Mouse (Mus musculus) hindbrain, embryonic 14.5 days (tissue): Measurements from ENCODE around the gene Tpcn1. TPM values are rescaled to one million over a fixed set of nuclear protein-coding genes. Genes with fewer than 3 reads are reported as not detected.

Experiments used
- ATAC-seq: fragments of 200-750 bp; cut with Nextera tagmentation; 2 replicates; pipeline ENCODE4 v1.8.0; 2017; ENCODE audit warnings: moderate number of reproducible peaks, mild to moderate bottlenecking, moderate TSS enrichment, moderate library complexity; ENCODE audit not compliant: low FRiP score
- DNase-seq: peaks from one replicate; pipeline ENCODE4 v3.0.0-alpha.2; 2015; ENCODE audit warnings: low spot score
- H3K27ac ChIP-seq: fragments of 300-500 bp; sonication (generic); 2 replicates; pipeline ENCODE4 v1.5.1; 2014; ENCODE audit warnings: mild to moderate bottlenecking, moderate library complexity
- H3K27me3 ChIP-seq: fragments of 300-500 bp; sonication (generic); 2 replicates; pipeline ENCODE4 v1.6.1; 2014; ENCODE audit warnings: mild to moderate bottlenecking, low read length, mixed read lengths; ENCODE audit not compliant: control insufficient read depth, insufficient read depth
- H3K36me3 ChIP-seq: fragments of 300-500 bp; sonication (generic); replicated peaks from 2 replicates; pipeline ENCODE4 v1.6.1; 2014; ENCODE audit not compliant: control insufficient read depth, insufficient read depth
- H3K4me1 ChIP-seq: fragments of 300-500 bp; sonication (generic); replicated peaks from 2 replicates; pipeline ENCODE4 v1.6.1; 2014; ENCODE audit warnings: antibody characterized with exemption, low read length, mixed read lengths; ENCODE audit not compliant: control insufficient read depth, insufficient read depth
- H3K4me2 ChIP-seq: fragments of 300-500 bp; sonication (generic); replicated peaks from 2 replicates; pipeline ENCODE4 v1.6.1; 2014; ENCODE audit warnings: mild to moderate bottlenecking, moderate library complexity
- H3K4me3 ChIP-seq: fragments of 300-500 bp; sonication (generic); replicated peaks from 2 replicates; pipeline ENCODE4 v1.5.1; 2014; ENCODE audit warnings: mild to moderate bottlenecking, low read length
- H3K9ac ChIP-seq: fragments of 300-500 bp; sonication (generic); 2 replicates; pipeline ENCODE4 v1.6.1; 2014
- H3K9me3 ChIP-seq: fragments of 300-500 bp; sonication (generic); 2 replicates; pipeline ENCODE4 v1.6.1; 2016; ENCODE audit warnings: low read length; ENCODE audit not compliant: control insufficient read depth
- WGBS: fragments of 180-500 bp; shearing (Covaris S2); extraction: QIAGEN DNeasy Blood & Tissue Kit; methylation state at CpG from one replicate; pipeline ENCODE4 v1.1.7; 2014; 5-methylcytosine and 5-hydroxymethylcytosine counted together
- polyA plus RNA-seq: library from polyadenylated mRNA; unstranded; fragments of >200 nt; fragmentation: Nextera tagmentation; extraction: Ambion mirVana; gene quantifications from 2 replicates; pipeline ENCODE4 v1.2.1, GENCODE M21; 2014

Tpcn1 gene
- polyA plus RNA-seq, 1 experiment from 2014 or later = 15.7 TPM

- no peaks in the 10 kb centered on the region for H3K27me3 ChIP-seq
- WGBS = 88% methylated on average over 8 of the region's 8 CpGs
- DNase-seq = no peak
- H3K9me3 ChIP-seq = no peaks in the 10 kb centered on the region
- H3K4me3 ChIP-seq = no peak overlapping the region
- H3K27ac ChIP-seq = no peak overlapping the region
- peaks cover 10% of the 10 kb centered on the region; the same call in 1 of the 2 replicates for H3K4me1 ChIP-seq
- no peak overlapping the region for H3K4me2 ChIP-seq
- H3K9ac ChIP-seq = no peak overlapping the region
- ATAC-seq = no peak
- 0 out of 2 replicates have a peak, but pooled peaks cover 3% of the 10 kb centered on the region for H3K36me3 ChIP-seq
Observed at GRCm38 (mm10) chr5:120531631-120532030, 56.8 kb downstream of the Tpcn1 start.

DNA sequence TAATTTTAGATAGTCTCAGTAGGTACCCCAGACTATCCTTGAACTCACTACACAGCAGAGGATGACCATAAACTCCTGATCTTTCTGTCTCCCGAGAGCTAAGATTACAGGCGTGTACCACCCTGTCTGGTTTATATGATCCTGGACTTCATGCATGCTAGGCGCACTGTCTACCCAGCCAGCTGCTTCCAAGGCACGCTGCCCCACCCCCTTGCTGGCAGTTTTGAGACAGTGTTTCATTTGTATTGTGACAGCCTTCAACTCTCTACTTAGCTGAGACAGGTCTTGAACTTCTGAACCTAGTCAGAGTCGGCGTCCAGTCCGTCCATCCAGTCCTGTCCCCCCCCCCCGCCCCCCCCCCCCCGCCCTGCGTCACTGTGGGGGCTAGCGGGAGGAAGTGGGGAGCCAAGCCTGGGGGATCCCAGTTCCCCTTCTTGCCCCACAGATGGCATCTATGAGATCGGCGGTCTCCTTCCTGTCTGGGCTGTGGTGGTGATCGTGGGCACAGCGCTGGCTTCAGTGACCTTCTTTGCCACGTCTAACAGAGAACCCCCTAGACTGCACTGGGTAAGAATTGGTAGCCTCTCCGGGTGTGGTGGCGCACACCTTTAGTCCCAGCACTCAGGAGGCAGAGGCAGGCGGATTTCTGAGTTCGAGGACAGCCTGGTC, 61.0 kb downstream of the Tpcn1 start:
- no peaks in the 10 kb centered on the region for H3K4me1 ChIP-seq
- no peaks in the 10 kb centered on the region for H3K9me3 ChIP-seq

DNA sequence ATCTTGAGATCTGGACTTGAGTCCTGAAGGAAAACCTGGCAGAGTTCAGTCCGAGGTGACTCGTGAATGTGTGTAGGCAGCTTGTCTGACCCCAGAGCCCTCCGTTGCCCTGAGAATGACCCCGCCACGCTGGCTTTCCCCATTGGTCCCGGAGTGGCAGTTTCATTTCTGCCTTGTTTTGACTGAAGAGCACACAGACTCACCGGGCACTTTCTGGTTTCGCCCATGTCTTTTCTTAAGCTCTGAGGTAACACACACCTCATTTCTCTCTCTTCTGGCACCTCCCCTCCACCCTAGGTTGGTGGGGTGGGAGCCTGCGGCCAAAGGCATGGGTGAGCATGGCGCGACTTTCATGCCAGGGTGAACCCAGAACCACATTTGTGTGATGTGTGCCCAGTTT, 62.2 kb downstream of the Tpcn1 start:
- WGBS = 77% methylated on average over 11 of the region's 11 CpGs
- no peak for ATAC-seq
- no peak overlapping the region for H3K9ac ChIP-seq

More for the DNA sequence above, 61.0 kb downstream of the Tpcn1 start:
- no peak overlapping the region for H3K9ac ChIP-seq
- no peaks in the 10 kb centered on the region for H3K36me3 ChIP-seq
- no peak overlapping the region for H3K27ac ChIP-seq
- H3K4me3 ChIP-seq = no peak overlapping the region
- no peaks in the 10 kb centered on the region for H3K27me3 ChIP-seq
- no peak for DNase-seq
- H3K4me2 ChIP-seq = no peak overlapping the region
- 91% methylated on average over 16 of the region's 20 CpGs for WGBS
- no peak for ATAC-seq

GRCm38 (mm10) chr5:120525737-120526136, 62.7 kb downstream of the Tpcn1 start:
- DNase-seq (no peak), ATAC-seq (no peak)
- Histone ChIP-seq H3K4me1 (no peaks in the 10 kb centered on the region), H3K4me3 (no peak overlapping the region), H3K36me3 (no peaks in the 10 kb centered on the region), H3K9me3 (no peaks in the 10 kb centered on the region), H3K27ac (no peak overlapping the region), H3K27me3 (no peaks in the 10 kb centered on the region), H3K9ac (no peak overlapping the region), H3K4me2 (no peak overlapping the region)
- WGBS = 38% methylated on average over 5 of the region's 5 CpGs

More for the DNA sequence above, 62.2 kb downstream of the Tpcn1 start:
- H3K9me3 ChIP-seq = no peaks in the 10 kb centered on the region
- no peak overlapping the region for H3K27ac ChIP-seq
- H3K36me3 ChIP-seq = no peaks in the 10 kb centered on the region
- no peaks in the 10 kb centered on the region for H3K4me1 ChIP-seq
- no peak for DNase-seq
- no peak overlapping the region for H3K4me3 ChIP-seq
- H3K4me2 ChIP-seq = no peak overlapping the region
- H3K27me3 ChIP-seq = no peaks in the 10 kb centered on the region

GRCm38 (mm10) chr5:120524736-120525135, 63.7 kb downstream of the Tpcn1 start:
- no peaks in the 10 kb centered on the region for H3K4me1 ChIP-seq
- ATAC-seq (no peak), DNase-seq (no peak)
- WGBS = 97% methylated on average over 2 of the region's 2 CpGs
- H3K27ac ChIP-seq = no peak overlapping the region
- H3K4me3 ChIP-seq = no peak overlapping the region
- no peaks in the 10 kb centered on the region for H3K27me3 ChIP-seq
- no peak overlapping the region for H3K9ac ChIP-seq
- no peak overlapping the region for H3K4me2 ChIP-seq
- no peaks in the 10 kb centered on the region for H3K36me3 ChIP-seq
- no peaks in the 10 kb centered on the region for H3K9me3 ChIP-seq

- Histone ChIP-seq H3K36me3 (no peaks in the 10 kb centered on the region), H3K4me1 (no peaks in the 10 kb centered on the region), H3K4me2 (no peak overlapping the region), H3K9me3 (no peaks in the 10 kb centered on the region), H3K27me3 (no peaks in the 10 kb centered on the region), H3K4me3 (no peak overlapping the region), H3K9ac (no peak overlapping the region), H3K27ac (no peak overlapping the region)
- no peak for DNase-seq
- ATAC-seq = no peak
- WGBS = 82% methylated on average over 3 of the region's 3 CpGs
Observed at GRCm38 (mm10) chr5:120522649-120523048, 65.8 kb downstream of the Tpcn1 start.

DNA sequence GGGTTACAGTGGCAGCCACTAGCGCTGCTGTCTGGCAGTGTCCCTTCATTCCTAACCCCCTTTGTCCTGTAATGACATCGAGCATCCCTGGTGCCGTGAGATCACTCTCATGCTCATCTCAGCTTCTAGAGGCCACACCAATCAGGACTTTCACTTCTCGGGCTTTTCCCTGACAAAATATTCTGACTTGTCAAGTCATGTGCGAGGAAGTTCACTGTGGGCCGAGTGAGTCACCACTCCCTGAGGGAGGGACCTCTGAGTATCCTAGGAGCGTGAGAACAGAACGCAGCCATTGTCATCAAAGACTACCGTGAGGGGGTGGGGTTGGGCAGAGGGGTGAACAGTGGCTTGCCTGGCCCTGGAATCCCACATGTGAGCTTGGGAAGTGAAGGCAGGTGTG, 70.9 kb downstream of the Tpcn1 start:
- Histone ChIP-seq H3K9me3 (no peaks in the 10 kb centered on the region), H3K27ac (no peak overlapping the region), H3K4me3 (no peak overlapping the region), H3K4me2 (no peak overlapping the region), H3K36me3 (no peaks in the 10 kb centered on the region), H3K4me1 (peaks cover 7% of the 10 kb centered on the region), H3K27me3 (no peaks in the 10 kb centered on the region), H3K9ac (no peak overlapping the region)
- 39% methylated on average over 9 of the region's 9 CpGs for WGBS
- no peak for ATAC-seq
- no peak for DNase-seq

- DNase-seq (no peak), ATAC-seq (no peak)
- Histone ChIP-seq H3K4me3 (no peak overlapping the region), H3K27me3 (no peaks in the 10 kb centered on the region), H3K4me1 (peaks cover 7% of the 10 kb centered on the region), H3K4me2 (no peak overlapping the region), H3K36me3 (no peaks in the 10 kb centered on the region), H3K27ac (no peak overlapping the region), H3K9ac (no peak overlapping the region), H3K9me3 (no peaks in the 10 kb centered on the region)
- WGBS = 65% methylated on average over 15 of the region's 15 CpGs
Observed at GRCm38 (mm10) chr5:120516221-120516984, 72.1 kb downstream of the Tpcn1 start.

GRCm38 (mm10) chr5:120515451-120515850, 73.0 kb downstream of the Tpcn1 start:
- no peaks in the 10 kb centered on the region for H3K27me3 ChIP-seq
- DNase-seq = no peak
- H3K9ac ChIP-seq = no peak overlapping the region
- WGBS = 80% methylated on average over 7 of the region's 7 CpGs
- no peak for ATAC-seq
- no peak overlapping the region for H3K4me3 ChIP-seq
- H3K27ac ChIP-seq = no peak overlapping the region
- no peaks in the 10 kb centered on the region for H3K9me3 ChIP-seq
- no peak overlapping the region for H3K4me2 ChIP-seq
- peaks cover 14% of the 10 kb centered on the region for H3K4me1 ChIP-seq
- no peaks in the 10 kb centered on the region for H3K36me3 ChIP-seq
